ENCODE assay signal across 25 mouse cellular contexts in the genomic region with DNA sequence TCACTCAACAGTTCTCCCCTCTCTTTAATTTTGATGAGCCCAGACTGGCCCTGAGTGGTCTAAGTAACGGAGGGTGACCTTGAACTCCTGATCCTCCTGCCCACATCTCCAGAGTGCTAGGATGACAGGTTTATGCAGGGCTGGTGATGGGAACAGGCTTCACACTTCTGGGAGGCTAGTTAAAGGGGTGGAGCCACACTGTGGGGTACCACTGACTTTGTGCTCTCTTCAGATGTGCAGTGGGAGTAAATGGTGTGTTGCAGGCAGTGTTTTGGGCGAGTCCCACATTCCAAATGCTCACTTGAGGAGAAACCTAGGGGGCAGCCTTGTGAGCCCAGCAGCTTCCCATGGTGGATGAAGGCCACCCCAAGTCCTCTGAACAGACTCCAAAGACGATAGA.
"Had no signal": no experiment of that assay in that cellular context is flagged by ENCODE, and none has a peak within 500 bp of the region (broad histone marks: within the 10 kb centered on the region; RNA-seq: fewer than 3 reads in every experiment).

No protein-coding gene starts in this region.

- H3K4me1 ChIP-seq: hindbrain, embryonic 12.5 days; intestine, embryonic 15.5 days; limb, embryonic 13.5 days; limb, embryonic 15.5 days; liver, embryonic 12.5 days had no signal

- H3K27ac ChIP-seq: gastrocnemius, adult 2 months; heart, adult 2 months; heart, embryonic 10.5 days; hindbrain, embryonic 10.5 days; hindbrain, embryonic 12.5 days; hindbrain, embryonic 14.5 days; intestine, embryonic 15.5 days; layer of hippocampus, adult 2 months; left cerebral cortex, adult 2 months; limb, embryonic 13.5 days; limb, embryonic 15.5 days; liver, embryonic 12.5 days; liver, embryonic 14.5 days had no signal

- DNase-seq: gastrocnemius, adult 2 months; gastrocnemius, postnatal 10 days; gastrocnemius, postnatal 36 days; heart, adult 11 months; heart, adult 2 months; heart, postnatal 10 days; heart, postnatal 4 days; kidney, adult 18-20 months; kidney, adult 8-10 months; kidney, postnatal 10 days; kidney, postnatal 25 days; kidney, postnatal 4 days; left cerebral cortex, postnatal 4 days had no signal

- H3K4me3 ChIP-seq: gastrocnemius, adult 2 months; heart, adult 2 months; heart, embryonic 10.5 days; heart, embryonic 12.5 days; hindbrain, embryonic 10.5 days; hindbrain, embryonic 12.5 days; intestine, embryonic 15.5 days; layer of hippocampus, adult 2 months; left cerebral cortex, adult 2 months; limb, embryonic 13.5 days; limb, embryonic 15.5 days; liver, embryonic 12.5 days had no signal

- H3K36me3 ChIP-seq: heart, embryonic 10.5 days; heart, embryonic 12.5 days; hindbrain, embryonic 10.5 days; hindbrain, embryonic 12.5 days; intestine, embryonic 15.5 days; limb, embryonic 13.5 days; limb, embryonic 15.5 days; liver, embryonic 12.5 days had no signal

- H3K27me3 ChIP-seq: heart, embryonic 12.5 days; hindbrain, embryonic 12.5 days; intestine, embryonic 15.5 days; limb, embryonic 15.5 days had no signal

- H3K9ac ChIP-seq: heart, embryonic 12.5 days; hindbrain, embryonic 12.5 days; hindbrain, embryonic 14.5 days; intestine, embryonic 15.5 days; limb, embryonic 13.5 days; limb, embryonic 15.5 days; liver, embryonic 12.5 days; liver, embryonic 14.5 days had no signal

- H3K9me3 ChIP-seq: heart, embryonic 10.5 days; heart, embryonic 12.5 days; hindbrain, embryonic 10.5 days; hindbrain, embryonic 12.5 days; intestine, embryonic 15.5 days; limb, embryonic 13.5 days; limb, embryonic 15.5 days; liver, embryonic 12.5 days had no signal
